Mouse (Mus musculus): ENCODE data around the gene Kcnt1. TPM values are rescaled to one million over a fixed set of nuclear protein-coding genes. Genes with fewer than 3 reads are reported as not detected.
A peak's percentile ranks its signal among the peaks of the same experiment; 100 is the strongest.

Gene Kcnt1
- total RNA-seq, 2 experiments from 2014 or later: 0.05 TPM; not detected in 1

- intact Hi-C loops (cut with DNase I): no loop called here
- TF ChIP-seq CTCF (IDR thresholded peaks at IDR 0.05): no peak
- no peak overlapping the region for H3K27ac ChIP-seq
- no peak for DNase-seq
- no peak overlapping the region for H3K4me3 ChIP-seq
Observed at GRCm38 (mm10) chr2:25887226-25887625, 23.7 kb downstream of the Kcnt1 start.

DNA sequence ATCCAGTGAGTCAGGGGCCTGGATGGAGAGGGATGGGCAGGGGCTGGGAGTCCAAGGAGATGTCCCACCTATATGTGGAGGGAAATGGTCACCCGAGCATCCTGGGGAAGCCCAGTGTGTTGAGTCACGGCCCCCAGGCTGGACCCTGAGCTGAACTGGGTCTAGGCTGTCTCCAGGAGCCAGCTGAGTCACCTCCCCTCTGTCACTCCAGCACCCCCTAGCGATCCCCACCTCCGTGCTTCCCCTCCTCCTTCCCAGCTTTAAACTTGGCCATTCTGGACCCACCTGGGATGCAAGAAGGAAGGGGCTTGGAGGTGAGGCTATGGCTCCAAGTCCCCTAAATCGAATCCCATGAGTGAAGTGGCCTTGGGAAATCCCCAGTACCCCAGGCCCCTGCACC is 24.6 kb downstream of the Kcnt1 start:
- intact Hi-C loops (cut with DNase I): no loop called here
- peak; percentile 54 for TF ChIP-seq CTCF (IDR thresholded peaks at IDR 0.05)
- DNase-seq: peak; percentile 42
- no peak overlapping the region for H3K4me3 ChIP-seq
- no peak overlapping the region for H3K27ac ChIP-seq

GRCm38 (mm10) chr2:25892440-25892839 is 28.9 kb downstream of the Kcnt1 start:
- DNase-seq: no peak
- TF ChIP-seq CTCF (IDR thresholded peaks at IDR 0.05): no peak
- intact Hi-C loops (cut with DNase I): no loop called here
- no peak overlapping the region for H3K27ac ChIP-seq
- no peak overlapping the region for H3K4me3 ChIP-seq

GRCm38 (mm10) chr2:25898970-25899369 is 35.4 kb downstream of the Kcnt1 start:
- no peak for DNase-seq
- no peak for TF ChIP-seq CTCF (IDR thresholded peaks at IDR 0.05)
- intact Hi-C loops (cut with DNase I): no loop called here
- no peak overlapping the region for H3K4me3 ChIP-seq
- H3K27ac ChIP-seq: no peak overlapping the region

DNA sequence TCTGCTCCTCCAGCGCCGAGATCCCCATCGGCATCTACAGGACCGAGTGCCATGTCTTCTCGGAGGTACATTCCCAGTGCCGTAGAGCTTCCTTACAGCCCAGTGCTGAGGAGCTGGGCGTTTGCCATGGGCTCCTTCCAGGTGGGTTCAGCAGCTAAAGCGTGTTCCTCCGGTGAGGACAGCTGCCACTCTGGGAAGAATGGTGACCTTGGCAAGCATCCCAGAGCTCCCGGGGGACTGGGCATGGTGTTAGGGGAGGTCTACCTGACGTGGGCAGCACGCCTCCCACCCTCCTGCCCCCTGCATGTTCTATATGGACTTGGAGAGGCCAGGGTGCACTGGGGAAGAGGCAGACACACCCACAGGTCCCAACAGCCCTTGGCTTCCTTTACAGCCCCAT is 46.3 kb downstream of the Kcnt1 start:
- Histone ChIP-seq H3K27ac (no peak overlapping the region), H3K4me3 (no peak overlapping the region)
- DNase-seq: no peak
- intact Hi-C loops (cut with DNase I): no loop called here
- TF ChIP-seq CTCF (IDR thresholded peaks at IDR 0.05): no peak

DNA sequence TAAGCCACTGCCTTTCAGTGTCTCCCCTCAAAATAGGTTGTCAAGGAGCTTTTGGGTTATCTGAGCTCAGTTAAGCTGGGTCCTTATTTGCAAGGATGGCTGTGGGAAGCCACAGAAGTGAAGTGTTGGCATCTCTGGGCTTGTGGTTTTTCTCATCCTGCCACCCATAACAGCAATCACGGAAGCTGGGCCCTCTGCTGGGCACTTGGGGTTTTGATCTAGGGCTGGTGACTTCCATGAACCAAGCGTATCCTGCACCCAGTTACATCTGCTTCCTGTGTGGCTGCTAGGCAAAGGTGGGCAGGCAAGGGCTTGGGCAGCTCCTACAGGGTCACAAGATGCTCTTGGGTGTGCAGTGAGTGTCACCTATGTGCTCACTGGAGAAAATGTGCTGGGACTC is 49.7 kb downstream of the Kcnt1 start:
- intact Hi-C loops (cut with DNase I): no loop called here
- no peak for DNase-seq
- Histone ChIP-seq H3K27ac (no peak overlapping the region), H3K4me3 (no peak overlapping the region)
- no peak for TF ChIP-seq CTCF (IDR thresholded peaks at IDR 0.05)

- no peak overlapping the region for H3K27ac ChIP-seq
- no peak for DNase-seq
- TF ChIP-seq CTCF (IDR thresholded peaks at IDR 0.05): no peak
- intact Hi-C loops (cut with DNase I): no loop called here
- no peak overlapping the region for H3K4me3 ChIP-seq
Observed at GRCm38 (mm10) chr2:25914201-25914600, 50.7 kb downstream of the Kcnt1 start.

DNA sequence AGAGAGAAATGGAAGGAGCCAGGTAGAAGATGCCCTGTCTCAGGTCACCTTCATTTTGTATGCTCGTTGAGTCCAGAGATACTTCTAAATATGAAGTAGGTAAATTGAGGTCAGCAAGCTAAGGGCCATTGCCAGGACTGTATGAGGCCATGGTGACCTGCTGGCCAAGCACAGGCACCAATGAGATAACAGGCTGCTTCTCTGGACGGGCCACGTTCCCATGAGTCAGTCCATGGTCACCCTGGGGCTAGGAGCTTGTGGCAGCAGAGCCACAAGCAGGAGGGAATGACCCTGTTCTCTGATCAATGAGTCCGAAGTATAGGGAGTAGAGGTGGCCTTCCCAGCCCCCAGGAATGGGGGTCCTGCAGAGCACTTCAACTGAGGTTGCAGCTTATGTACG is 51.3 kb downstream of the Kcnt1 start:
- no peak overlapping the region for H3K4me3 ChIP-seq
- TF ChIP-seq CTCF (IDR thresholded peaks at IDR 0.05): no peak
- no peak for DNase-seq
- intact Hi-C loops (cut with DNase I): no loop called here
- no peak overlapping the region for H3K27ac ChIP-seq

GRCm38 (mm10) chr2:25918408-25918807 is 54.9 kb downstream of the Kcnt1 start:
- no peak for DNase-seq
- no peak for TF ChIP-seq CTCF (IDR thresholded peaks at IDR 0.05)
- H3K27ac ChIP-seq: no peak overlapping the region
- no peak overlapping the region for H3K4me3 ChIP-seq
- intact Hi-C loops (cut with DNase I): no loop called here

DNA sequence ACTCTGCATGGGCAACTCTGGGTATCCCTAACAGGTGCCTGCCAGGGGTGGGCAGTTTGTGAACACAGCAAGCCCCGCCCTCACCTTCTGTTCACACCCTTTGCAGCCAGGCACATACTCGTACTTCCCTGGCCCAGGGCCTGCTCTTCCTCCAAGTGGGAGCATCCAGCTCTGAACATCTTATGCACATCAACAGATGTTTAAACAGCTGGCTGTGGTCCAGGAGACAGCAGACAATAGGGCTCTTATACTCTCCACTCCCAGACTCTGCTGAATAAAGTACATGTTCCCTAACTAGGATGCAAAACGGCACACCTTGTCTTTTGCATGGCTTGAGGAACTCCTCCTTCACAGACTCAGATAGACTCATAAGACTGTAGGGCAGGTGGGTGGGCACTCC is 56.4 kb downstream of the Kcnt1 start:
- intact Hi-C loops (cut with DNase I): no loop called here
- Histone ChIP-seq H3K27ac (no peak overlapping the region), H3K4me3 (no peak overlapping the region)
- DNase-seq: no peak
- no peak for TF ChIP-seq CTCF (IDR thresholded peaks at IDR 0.05)

DNA sequence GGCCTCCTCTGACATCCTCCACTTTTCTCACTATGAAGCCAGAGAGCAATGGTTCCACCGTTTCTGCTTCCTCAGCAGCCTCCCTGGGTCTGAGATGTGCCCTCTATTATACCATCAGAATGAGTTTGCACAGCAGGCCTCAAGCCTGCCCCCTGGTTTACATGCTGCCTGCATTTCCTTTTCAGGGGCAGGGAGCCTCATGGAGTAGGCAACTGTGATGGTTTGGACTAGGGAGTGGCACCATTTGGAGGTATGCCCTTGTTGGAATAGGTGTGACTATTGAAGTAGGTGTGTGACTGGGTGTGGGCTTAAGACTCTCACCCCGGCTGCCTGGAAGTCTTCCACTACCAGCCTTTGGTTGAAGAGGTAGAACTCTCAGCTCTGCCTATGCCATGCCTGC is 60.3 kb downstream of the Kcnt1 start:
- Histone ChIP-seq H3K27ac (no peak overlapping the region), H3K4me3 (no peak overlapping the region)
- TF ChIP-seq CTCF (IDR thresholded peaks at IDR 0.05): no peak
- peak; percentile 5 for DNase-seq
- intact Hi-C loops (cut with DNase I): no loop called here

- Histone ChIP-seq H3K4me3 (no peak overlapping the region), H3K27ac (no peak overlapping the region)
- no peak for TF ChIP-seq CTCF (IDR thresholded peaks at IDR 0.05)
- DNase-seq: no peak
- intact Hi-C loops (cut with DNase I): no loop called here
Observed at GRCm38 (mm10) chr2:25924934-25925333, 61.4 kb downstream of the Kcnt1 start.

DNA sequence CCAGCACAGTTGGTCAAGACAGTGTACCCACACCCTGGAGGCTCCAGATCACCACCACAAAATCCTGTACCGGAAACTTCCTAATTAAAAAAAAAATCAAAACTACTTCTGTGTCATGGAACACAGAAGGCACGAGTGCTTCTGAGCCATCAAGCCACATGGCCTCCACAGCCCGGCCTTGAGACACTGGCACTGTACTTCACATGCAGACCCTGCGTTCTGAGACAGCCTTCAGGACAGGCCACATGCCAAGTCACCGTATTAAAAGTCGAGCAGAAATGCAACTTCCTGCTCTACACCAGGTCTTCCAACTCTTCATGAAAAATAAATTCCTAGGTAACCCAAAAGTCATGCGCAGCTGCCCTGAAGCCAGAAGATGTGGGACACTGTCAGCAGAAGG is 64.3 kb downstream of the Kcnt1 start:
- no peak for TF ChIP-seq CTCF (IDR thresholded peaks at IDR 0.05)
- Histone ChIP-seq H3K27ac (no peak overlapping the region), H3K4me3 (no peak overlapping the region)
- intact Hi-C loops (cut with DNase I): no loop called here
- no peak for DNase-seq

GRCm38 (mm10) chr2:25931249-25931859 is 67.8 kb downstream of the Kcnt1 start:
- TF ChIP-seq CTCF (IDR thresholded peaks at IDR 0.05): peak; percentile 47
- intact Hi-C loops (cut with DNase I): loop anchor here (10.0 kb wide), 1 partner anchor 213 kb away; no protein-coding TSS in a partner anchor
- DNase-seq: no peak
- Histone ChIP-seq H3K4me3 (no peak overlapping the region), H3K27ac (no peak overlapping the region)

Measured in gastrocnemius, adult 2 months (tissue).